Mouse (Mus musculus): Measurements from ENCODE around the gene Rtkn2. TPM values are rescaled to one million over a fixed set of nuclear protein-coding genes. Genes with fewer than 3 reads are reported as not detected.

Gene Rtkn2
- polyA plus RNA-seq, 1 experiment, result 2.0 TPM

DNA sequence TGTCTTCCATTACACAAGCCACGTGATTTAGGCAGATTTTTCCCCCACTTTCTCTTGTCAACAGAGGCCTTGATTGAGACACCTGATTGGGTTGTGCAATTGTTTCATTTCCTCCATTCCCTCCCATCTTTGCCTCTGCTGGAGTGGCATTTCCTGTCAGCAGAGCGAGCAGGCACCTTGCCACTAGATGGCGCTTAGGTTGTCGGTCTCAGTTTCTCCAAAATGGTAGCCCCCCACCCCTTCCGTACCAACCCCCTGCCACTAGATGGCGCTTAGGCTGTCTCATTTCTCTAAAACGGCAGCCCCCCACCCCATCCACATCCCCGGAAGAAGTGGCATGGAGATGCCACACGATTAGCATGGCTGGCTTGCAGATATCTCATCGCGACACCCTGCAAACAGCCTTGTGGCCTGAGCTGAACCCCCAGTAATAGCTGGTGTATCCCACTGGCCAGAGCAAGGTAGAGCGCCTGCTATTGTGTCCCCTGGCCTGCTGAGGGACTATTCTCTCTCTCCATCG, 18.8 kb downstream of the Rtkn2 start:
- TF ChIP-seq POLR2A (IDR thresholded peaks at IDR 0.05; ENCODE audit: borderline replicate concordance, insufficient read depth, low read length) (no peak), CTCF (IDR thresholded peaks at IDR 0.05; ENCODE audit: borderline replicate concordance, insufficient read depth, low read depth, low read length) (peak; percentile 60)
- Histone ChIP-seq H3K4me1 (ENCODE audit: control insufficient read depth, insufficient read depth, low read length) (no peaks in the 10 kb centered on the region), H3K27ac (ENCODE audit: insufficient read depth, low read length) (no peak overlapping the region), H3K27me3 (ENCODE audit: control insufficient read depth, insufficient read depth, low read length) (no peaks in the 10 kb centered on the region), H3K4me3 (replicated peaks; ENCODE audit: insufficient read depth, low read depth, low read length) (no peak overlapping the region)
- peak in 1 of 2 experiments; percentile 23 for DNase-seq
- WGBS, result 35% methylated on average over 13 of the region's 13 CpGs

GRCm38 (mm10) chr10:67999170-67999569, 19.8 kb downstream of the Rtkn2 start:
- no peak for DNase-seq
- no peaks in the 10 kb centered on the region for H3K27me3 ChIP-seq (ENCODE audit: control insufficient read depth, insufficient read depth, low read length)
- no peak overlapping the region for H3K27ac ChIP-seq (ENCODE audit: insufficient read depth, low read length)
- 66% methylated on average over 10 of the region's 10 CpGs for WGBS
- no peaks in the 10 kb centered on the region for H3K4me1 ChIP-seq (ENCODE audit: control insufficient read depth, insufficient read depth, low read length)
- no peak overlapping the region for H3K4me3 ChIP-seq (replicated peaks; ENCODE audit: insufficient read depth, low read depth, low read length)
- TF ChIP-seq CTCF (IDR thresholded peaks at IDR 0.05; ENCODE audit: borderline replicate concordance, insufficient read depth, low read depth, low read length) (no peak), POLR2A (IDR thresholded peaks at IDR 0.05; ENCODE audit: borderline replicate concordance, insufficient read depth, low read length) (no peak)

GRCm38 (mm10) chr10:68001456-68001855, 22.1 kb downstream of the Rtkn2 start:
- 94% methylated on average over 6 of the region's 6 CpGs for WGBS
- Histone ChIP-seq H3K4me3 (replicated peaks; ENCODE audit: insufficient read depth, low read depth, low read length) (no peak overlapping the region), H3K4me1 (ENCODE audit: control insufficient read depth, insufficient read depth, low read length) (no peaks in the 10 kb centered on the region), H3K27ac (ENCODE audit: insufficient read depth, low read length) (no peak overlapping the region), H3K27me3 (ENCODE audit: control insufficient read depth, insufficient read depth, low read length) (no peaks in the 10 kb centered on the region)
- TF ChIP-seq POLR2A (IDR thresholded peaks at IDR 0.05; ENCODE audit: borderline replicate concordance, insufficient read depth, low read length) (no peak), CTCF (IDR thresholded peaks at IDR 0.05; ENCODE audit: borderline replicate concordance, insufficient read depth, low read depth, low read length) (no peak)
- DNase-seq, result no peak

DNA sequence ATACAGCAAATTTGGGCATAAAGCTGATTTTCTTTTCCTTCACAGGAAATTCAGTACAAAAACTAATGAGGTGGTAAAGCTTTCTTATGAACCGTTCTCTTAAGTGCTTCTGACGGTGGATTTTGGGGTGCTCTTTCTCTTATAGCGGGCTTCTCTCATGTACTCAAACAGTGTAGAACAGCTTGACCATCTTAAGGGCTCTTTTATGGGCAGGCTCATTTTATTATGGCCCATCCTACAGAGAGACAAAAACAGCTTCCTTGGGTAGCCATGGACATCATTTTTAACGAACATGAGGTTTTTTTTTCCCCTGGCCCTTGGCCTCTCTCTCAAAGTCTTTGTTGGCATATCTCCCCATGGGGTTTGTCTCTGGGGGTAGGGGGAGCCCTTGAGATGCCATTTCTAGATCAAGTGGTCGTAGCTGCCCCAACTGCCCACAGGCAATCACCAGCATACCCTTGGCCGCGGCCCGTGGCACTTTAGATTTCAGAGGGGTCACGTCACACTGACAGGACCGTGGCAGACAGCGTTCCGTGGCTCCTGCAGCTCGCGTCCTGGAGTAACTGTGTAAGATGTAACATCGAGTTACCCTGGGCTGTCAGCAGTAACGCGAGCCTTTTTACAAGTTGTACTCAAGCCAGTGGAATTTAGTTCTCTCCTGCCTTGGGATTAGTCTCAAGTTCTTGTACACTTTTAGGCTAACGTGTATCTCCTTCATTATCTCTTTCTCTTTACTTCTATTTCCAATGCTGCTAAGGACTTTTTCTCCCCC, 24.5 kb downstream of the Rtkn2 start:
- Histone ChIP-seq H3K4me3 (replicated peaks; ENCODE audit: insufficient read depth, low read depth, low read length) (no peak overlapping the region), H3K4me1 (ENCODE audit: control insufficient read depth, insufficient read depth, low read length) (no peaks in the 10 kb centered on the region), H3K27me3 (ENCODE audit: control insufficient read depth, insufficient read depth, low read length) (no peaks in the 10 kb centered on the region), H3K27ac (ENCODE audit: insufficient read depth, low read length) (no peak overlapping the region)
- 86% methylated on average over 18 of the region's 18 CpGs for WGBS
- no peak for DNase-seq
- TF ChIP-seq POLR2A (IDR thresholded peaks at IDR 0.05; ENCODE audit: borderline replicate concordance, insufficient read depth, low read length), result no peak

GRCm38 (mm10) chr10:68005404-68005803, 26.0 kb downstream of the Rtkn2 start:
- H3K4me3 ChIP-seq (replicated peaks; ENCODE audit: insufficient read depth, low read depth, low read length), result no peak overlapping the region
- H3K27me3 ChIP-seq (ENCODE audit: control insufficient read depth, insufficient read depth, low read length), result no peaks in the 10 kb centered on the region
- H3K4me1 ChIP-seq (ENCODE audit: control insufficient read depth, insufficient read depth, low read length), result no peaks in the 10 kb centered on the region
- no peak overlapping the region for H3K27ac ChIP-seq (ENCODE audit: insufficient read depth, low read length)
- 79% methylated on average over 17 of the region's 17 CpGs for WGBS
- TF ChIP-seq POLR2A (IDR thresholded peaks at IDR 0.05; ENCODE audit: borderline replicate concordance, insufficient read depth, low read length), result no peak
- no peak for TF ChIP-seq CTCF (IDR thresholded peaks at IDR 0.05; ENCODE audit: borderline replicate concordance, insufficient read depth, low read depth, low read length)
- DNase-seq, result no peak

DNA sequence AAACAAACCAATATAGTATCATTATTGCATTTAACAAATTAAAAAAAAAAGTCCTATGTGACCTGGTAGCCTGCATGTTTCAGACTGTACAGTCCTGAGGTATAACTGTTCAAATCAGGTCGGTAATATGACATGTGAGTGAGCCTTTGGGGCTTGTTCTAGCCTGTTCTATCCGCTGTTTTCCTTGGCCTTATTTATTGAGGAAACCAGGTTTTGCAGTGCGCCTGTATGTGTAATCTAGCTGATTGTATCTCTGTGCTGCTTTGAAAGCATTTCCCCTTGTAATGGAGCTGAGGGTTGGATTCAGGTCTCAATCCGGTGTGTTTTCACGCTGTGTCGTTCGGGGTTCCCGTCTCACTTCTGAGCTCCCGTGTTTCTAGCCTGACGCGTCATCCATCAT, 27.1 kb downstream of the Rtkn2 start:
- no peak for TF ChIP-seq POLR2A (IDR thresholded peaks at IDR 0.05; ENCODE audit: borderline replicate concordance, insufficient read depth, low read length)
- TF ChIP-seq CTCF (IDR thresholded peaks at IDR 0.05; ENCODE audit: borderline replicate concordance, insufficient read depth, low read depth, low read length), result no peak
- H3K4me1 ChIP-seq (ENCODE audit: control insufficient read depth, insufficient read depth, low read length), result no peaks in the 10 kb centered on the region
- H3K4me3 ChIP-seq (replicated peaks; ENCODE audit: insufficient read depth, low read depth, low read length), result no peak overlapping the region
- no peak overlapping the region for H3K27ac ChIP-seq (ENCODE audit: insufficient read depth, low read length)
- H3K27me3 ChIP-seq (ENCODE audit: control insufficient read depth, insufficient read depth, low read length), result no peaks in the 10 kb centered on the region
- no peak for DNase-seq
- WGBS, result 91% methylated on average over 11 of the region's 11 CpGs

DNA sequence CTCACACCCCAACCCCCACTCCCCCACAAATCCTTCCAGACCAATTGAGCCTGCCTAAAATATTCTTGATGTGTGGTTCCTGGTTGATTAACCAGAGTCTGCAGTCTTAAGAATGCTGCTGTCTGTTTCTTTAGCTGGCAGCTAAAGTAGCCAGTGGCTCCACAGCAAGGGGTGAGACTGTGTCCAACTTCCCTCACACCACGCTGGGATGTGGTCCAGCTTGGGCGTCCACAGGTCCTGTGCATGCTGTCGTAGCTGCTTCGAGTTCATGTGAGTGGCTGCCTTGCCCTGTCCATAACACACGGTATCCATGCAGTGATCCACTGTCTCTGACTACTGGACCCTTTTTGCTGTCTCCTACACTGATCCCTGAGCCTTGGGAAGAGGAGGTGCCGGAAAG, 27.7 kb downstream of the Rtkn2 start:
- Histone ChIP-seq H3K4me1 (ENCODE audit: control insufficient read depth, insufficient read depth, low read length) (no peaks in the 10 kb centered on the region), H3K27ac (ENCODE audit: insufficient read depth, low read length) (no peak overlapping the region), H3K27me3 (ENCODE audit: control insufficient read depth, insufficient read depth, low read length) (no peaks in the 10 kb centered on the region), H3K4me3 (replicated peaks; ENCODE audit: insufficient read depth, low read depth, low read length) (no peak overlapping the region)
- TF ChIP-seq POLR2A (IDR thresholded peaks at IDR 0.05; ENCODE audit: borderline replicate concordance, insufficient read depth, low read length) (no peak), CTCF (IDR thresholded peaks at IDR 0.05; ENCODE audit: borderline replicate concordance, insufficient read depth, low read depth, low read length) (no peak)
- 27% methylated on average over 6 of the region's 6 CpGs for WGBS
- no peak for DNase-seq

Data from cerebellum, adult 2 months (tissue).